Mouse (Mus musculus) heart, embryonic 13.5 days (tissue): ENCODE measurements around the gene Prrt1. TPM values are rescaled to one million over a fixed set of nuclear protein-coding genes. Genes with fewer than 3 reads are reported as not detected.

Source experiments
- ATAC-seq: fragments of 200-750 bp; cut with Nextera tagmentation; 2 replicates; pipeline ENCODE4 v1.8.0; 2017; ENCODE audit warnings: moderate TSS enrichment; ENCODE audit not compliant: insufficient number of reproducible peaks, low FRiP score, low TSS enrichment; ENCODE audit errors: extremely low read depth
- H3K27ac ChIP-seq: fragments of 300-500 bp; sonication (generic); replicated peaks from 2 replicates; pipeline ENCODE4 v1.5.1; 2015; ENCODE audit warnings: moderate library complexity, mild to moderate bottlenecking, inconsistent platforms
- H3K27me3 ChIP-seq: fragments of 300-500 bp; sonication (generic); replicated peaks from 2 replicates; pipeline ENCODE4 v1.6.1; 2015; ENCODE audit warnings: mild to moderate bottlenecking, inconsistent platforms
- H3K36me3 ChIP-seq: fragments of 300-500 bp; sonication (generic); 2 replicates; pipeline ENCODE4 v1.6.1; 2015; ENCODE audit warnings: mild to moderate bottlenecking, inconsistent platforms
- H3K4me1 ChIP-seq: fragments of 300-500 bp; sonication (generic); 2 replicates; pipeline ENCODE4 v1.6.1; 2015; ENCODE audit warnings: inconsistent platforms
- H3K4me2 ChIP-seq: fragments of 300-500 bp; sonication (generic); 2 replicates; pipeline ENCODE4 v1.6.1; 2015; ENCODE audit warnings: inconsistent platforms, mild to moderate bottlenecking, moderate library complexity
- H3K4me3 ChIP-seq: fragments of 300-500 bp; sonication (generic); 2 replicates; pipeline ENCODE4 v1.5.1; 2015; ENCODE audit warnings: moderate library complexity, mild to moderate bottlenecking, inconsistent platforms
- H3K9ac ChIP-seq: fragments of 300-500 bp; sonication (generic); 2 replicates; pipeline ENCODE4 v1.6.1; 2015; ENCODE audit warnings: inconsistent platforms, mild to moderate bottlenecking, moderate library complexity
- H3K9me3 ChIP-seq: fragments of 300-500 bp; sonication (generic); 2 replicates; pipeline ENCODE4 v1.6.1; 2016; ENCODE audit warnings: inconsistent platforms
- WGBS: fragments of 180-500 bp; shearing (Covaris S2); methylation state at CpG from one replicate; pipeline ENCODE4 v1.1.7; 2015; ENCODE audit warnings: mixed read lengths; 5-methylcytosine and 5-hydroxymethylcytosine counted together
- polyA plus RNA-seq: library from polyadenylated mRNA; unstranded; fragments of >200 nt; fragmentation: Nextera tagmentation; extraction: Ambion mirVana; gene quantifications from 2 replicates; pipeline ENCODE4 v1.2.1, GENCODE M21; 2015

Gene Prrt1
- polyA plus RNA-seq, result 0.15 and 0.31 TPM in 2 replicates

- 3% methylated on average over 15 of the region's 16 CpGs for WGBS
- H3K4me2 ChIP-seq, result peak within 1 kb of the TSS; percentile 90
- peak within 1 kb of the TSS; percentile 96 for H3K27ac ChIP-seq
- peak within 1 kb of the TSS; percentile 80 for H3K4me3 ChIP-seq
- H3K27me3 ChIP-seq, result peaks cover 58% of the 10 kb centered on the region
- peak within 1 kb of the TSS; percentile 90 for H3K9ac ChIP-seq
- H3K4me1 ChIP-seq, result peaks cover 60% of the 10 kb centered on the region
- H3K9me3 ChIP-seq, result no peaks in the 10 kb centered on the region
- ATAC-seq, result no peak
- peaks cover 13% of the 10 kb centered on the region for H3K36me3 ChIP-seq
These were observed at the start of gene Prrt1 for GRCm38 (mm10) chr17:34629221-34629751. Prrt1 (plus strand) TSS chr17:34629533.

GRCm38 (mm10) chr17:34582528-34582927 lies 46.8 kb upstream of the Prrt1 start:
- peaks cover 6% of the 10 kb centered on the region; the same call in 1 of the 2 replicates for H3K36me3 ChIP-seq
- no peak overlapping the region for H3K4me2 ChIP-seq
- no peak overlapping the region for H3K9ac ChIP-seq
- no peak overlapping the region for H3K27ac ChIP-seq
- ATAC-seq, result no peak
- WGBS, result 79% methylated on average over 12 of the region's 12 CpGs
- no peaks in the 10 kb centered on the region for H3K27me3 ChIP-seq
- no peaks in the 10 kb centered on the region for H3K9me3 ChIP-seq
- H3K4me1 ChIP-seq, result peaks cover 11% of the 10 kb centered on the region
- H3K4me3 ChIP-seq, result no peak overlapping the region

- H3K9me3 ChIP-seq, result no peaks in the 10 kb centered on the region
- no peak overlapping the region for H3K4me3 ChIP-seq
- H3K27me3 ChIP-seq, result no peaks in the 10 kb centered on the region
- H3K9ac ChIP-seq, result no peak overlapping the region
- no peak overlapping the region for H3K27ac ChIP-seq
- H3K4me2 ChIP-seq, result no peak overlapping the region
- WGBS, result 58% methylated on average over 7 of the region's 7 CpGs
- ATAC-seq, result no peak
- H3K4me1 ChIP-seq, result peaks cover 17% of the 10 kb centered on the region
- 0 out of 2 replicates have a peak, but pooled peaks cover 3% of the 10 kb centered on the region for H3K36me3 ChIP-seq
These were observed 45.9 kb upstream of the Prrt1 start for GRCm38 (mm10) chr17:34583397-34583796.

GRCm38 (mm10) chr17:34583819-34584218 lies 45.5 kb upstream of the Prrt1 start:
- Histone ChIP-seq H3K27ac (no peak overlapping the region), H3K36me3 (0 out of 2 replicates have a peak, but pooled peaks cover 3% of the 10 kb centered on the region)
- WGBS, result 85% methylated on average over 8 of the region's 8 CpGs

GRCm38 (mm10) chr17:34585121-34585520 lies 44.2 kb upstream of the Prrt1 start:
- Histone ChIP-seq H3K4me3 (no peak overlapping the region), H3K4me1 (peaks cover 35% of the 10 kb centered on the region), H3K4me2 (no peak overlapping the region), H3K9me3 (no peaks in the 10 kb centered on the region), H3K36me3 (0 out of 2 replicates have a peak, but pooled peaks cover 3% of the 10 kb centered on the region), H3K27me3 (no peaks in the 10 kb centered on the region), H3K9ac (no peak overlapping the region), H3K27ac (no peak overlapping the region)
- WGBS, result 87% methylated on average over 8 of the region's 8 CpGs
- ATAC-seq, result no peak

More at GRCm38 (mm10) chr17:34583819-34584218, 45.5 kb upstream of the Prrt1 start:
- Histone ChIP-seq H3K27me3 (no peaks in the 10 kb centered on the region), H3K4me2 (no peak overlapping the region), H3K4me1 (peaks cover 22% of the 10 kb centered on the region), H3K9ac (no peak overlapping the region), H3K4me3 (no peak overlapping the region), H3K9me3 (no peaks in the 10 kb centered on the region)
- ATAC-seq, result no peak

- Histone ChIP-seq H3K36me3 (no peaks in the 10 kb centered on the region), H3K9ac (peak overlapping the region; percentile 97)
These were observed 43.2 kb upstream of the Prrt1 start for GRCm38 (mm10) chr17:34585877-34586771.

GRCm38 (mm10) chr17:34586796-34587422 lies 42.4 kb upstream of the Prrt1 start:
- Histone ChIP-seq H3K9me3 (no peaks in the 10 kb centered on the region), H3K27me3 (no peaks in the 10 kb centered on the region), H3K27ac (peak overlapping the region; percentile 94), H3K4me3 (peak overlapping the region; percentile 79), H3K4me1 (peaks cover 51% of the 10 kb centered on the region), H3K9ac (peak overlapping the region; percentile 97), H3K36me3 (no peaks in the 10 kb centered on the region), H3K4me2 (peak overlapping the region; percentile 91)
- ATAC-seq, result peak; percentile 78
- under 1% methylated on average over 38 of the region's 38 CpGs for WGBS

More at GRCm38 (mm10) chr17:34585877-34586771, 43.2 kb upstream of the Prrt1 start:
- peak overlapping the region; percentile 79 for H3K4me3 ChIP-seq
- peaks cover 45% of the 10 kb centered on the region for H3K4me1 ChIP-seq
- H3K27me3 ChIP-seq, result no peaks in the 10 kb centered on the region
- ATAC-seq, result no peak
- H3K4me2 ChIP-seq, result peak overlapping the region; percentile 91
- 28% methylated on average over 32 of the region's 32 CpGs for WGBS
- peak overlapping the region; percentile 94 for H3K27ac ChIP-seq
- no peaks in the 10 kb centered on the region for H3K9me3 ChIP-seq

- ATAC-seq, result peak; percentile 80
- WGBS, result under 1% methylated on average over 50 of the region's 50 CpGs
- Histone ChIP-seq H3K4me3 (peak overlapping the region; percentile 79), H3K9me3 (no peaks in the 10 kb centered on the region), H3K36me3 (no peaks in the 10 kb centered on the region), H3K4me2 (peak overlapping the region; percentile 91), H3K9ac (peak overlapping the region; percentile 97), H3K4me1 (peaks cover 51% of the 10 kb centered on the region), H3K27me3 (no peaks in the 10 kb centered on the region), H3K27ac (peak overlapping the region; percentile 94)
These were observed 41.9 kb upstream of the Prrt1 start for GRCm38 (mm10) chr17:34587423-34587811.

GRCm38 (mm10) chr17:34587814-34588213 lies 41.5 kb upstream of the Prrt1 start:
- Histone ChIP-seq H3K9me3 (no peaks in the 10 kb centered on the region), H3K27me3 (no peaks in the 10 kb centered on the region), H3K4me2 (peak overlapping the region; percentile 91), H3K9ac (peak overlapping the region; percentile 97), H3K4me3 (peak overlapping the region; percentile 79), H3K4me1 (peaks cover 52% of the 10 kb centered on the region), H3K27ac (peak overlapping the region; percentile 94), H3K36me3 (no peaks in the 10 kb centered on the region)
- ATAC-seq, result no peak
- 2% methylated on average over 19 of the region's 19 CpGs for WGBS

- 73% methylated on average over 3 of the region's 3 CpGs for WGBS
- ATAC-seq, result no peak
- peaks cover under 1% of the 10 kb centered on the region; the same call in 1 of the 2 replicates for H3K36me3 ChIP-seq
- no peaks in the 10 kb centered on the region for H3K9me3 ChIP-seq
- H3K4me3 ChIP-seq, result peak overlapping the region; percentile 79; the same call in 1 of the 2 replicates
- H3K27ac ChIP-seq, result peak overlapping the region; percentile 98; the same call in 1 of the 2 replicates
- no peaks in the 10 kb centered on the region for H3K27me3 ChIP-seq
- H3K4me2 ChIP-seq, result peak overlapping the region; percentile 91
- H3K4me1 ChIP-seq, result peaks cover 62% of the 10 kb centered on the region
- peak overlapping the region; percentile 97 for H3K9ac ChIP-seq
These were observed 40.6 kb upstream of the Prrt1 start for GRCm38 (mm10) chr17:34588767-34589166.

GRCm38 (mm10) chr17:34589206-34589605 lies 40.1 kb upstream of the Prrt1 start:
- peaks cover 66% of the 10 kb centered on the region for H3K4me1 ChIP-seq
- H3K4me2 ChIP-seq, result peak overlapping the region; percentile 91
- H3K9ac ChIP-seq, result peak overlapping the region; percentile 58; the same call in 1 of the 2 replicates
- H3K4me3 ChIP-seq, result peak overlapping the region; percentile 24; the same call in 1 of the 2 replicates
- H3K27me3 ChIP-seq, result no peaks in the 10 kb centered on the region
- peak overlapping the region; percentile 98 for H3K27ac ChIP-seq
- 38% methylated on average over 7 of the region's 7 CpGs for WGBS
- no peaks in the 10 kb centered on the region for H3K9me3 ChIP-seq
- peaks cover 5% of the 10 kb centered on the region for H3K36me3 ChIP-seq
- ATAC-seq, result no peak
